Mouse (Mus musculus): ENCODE measurements around the gene Zfp36l2. TPM values are rescaled to one million over a fixed set of nuclear protein-coding genes. Genes with fewer than 3 reads are reported as not detected.

Gene Zfp36l2
- polyA plus RNA-seq, 1 experiment = 101 TPM

DNA sequence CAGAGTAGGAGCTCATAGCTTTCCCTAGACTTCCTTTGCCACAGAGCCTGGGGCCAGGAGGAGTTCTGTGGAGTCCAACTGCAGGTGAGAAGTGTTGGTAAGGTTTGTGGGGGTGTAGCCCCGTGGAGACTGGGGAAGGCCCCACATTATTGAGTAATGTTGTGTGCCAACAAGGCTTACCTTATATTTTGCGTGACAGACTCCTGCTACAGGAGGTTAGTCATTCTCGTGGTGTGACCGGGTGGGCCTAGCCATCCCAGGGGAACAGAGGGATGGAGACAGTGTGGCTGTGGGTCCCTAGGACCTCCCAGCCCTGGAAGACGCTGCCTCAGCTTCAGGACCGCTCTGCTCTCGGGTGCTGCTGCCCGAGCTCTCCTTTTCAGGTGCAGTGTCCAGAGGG, 23.6 kb downstream of the Zfp36l2 start:
- 93% methylated on average over 8 of the region's 8 CpGs for WGBS
- TF ChIP-seq POLR2A (IDR thresholded peaks at IDR 0.05; ENCODE audit: borderline replicate concordance, extremely low read depth, low read depth, low read length) = no peak
- TF ChIP-seq CTCF (IDR thresholded peaks at IDR 0.05; ENCODE audit: insufficient read depth, low read length) = no peak
- no peak overlapping the region for H3K4me3 ChIP-seq (replicated peaks; ENCODE audit: extremely low read depth, low read depth, low read length)
- peak; percentile 1 for DNase-seq
- peaks cover 12% of the 10 kb centered on the region for H3K4me1 ChIP-seq (ENCODE audit: control insufficient read depth, insufficient read depth, low read length)

DNA sequence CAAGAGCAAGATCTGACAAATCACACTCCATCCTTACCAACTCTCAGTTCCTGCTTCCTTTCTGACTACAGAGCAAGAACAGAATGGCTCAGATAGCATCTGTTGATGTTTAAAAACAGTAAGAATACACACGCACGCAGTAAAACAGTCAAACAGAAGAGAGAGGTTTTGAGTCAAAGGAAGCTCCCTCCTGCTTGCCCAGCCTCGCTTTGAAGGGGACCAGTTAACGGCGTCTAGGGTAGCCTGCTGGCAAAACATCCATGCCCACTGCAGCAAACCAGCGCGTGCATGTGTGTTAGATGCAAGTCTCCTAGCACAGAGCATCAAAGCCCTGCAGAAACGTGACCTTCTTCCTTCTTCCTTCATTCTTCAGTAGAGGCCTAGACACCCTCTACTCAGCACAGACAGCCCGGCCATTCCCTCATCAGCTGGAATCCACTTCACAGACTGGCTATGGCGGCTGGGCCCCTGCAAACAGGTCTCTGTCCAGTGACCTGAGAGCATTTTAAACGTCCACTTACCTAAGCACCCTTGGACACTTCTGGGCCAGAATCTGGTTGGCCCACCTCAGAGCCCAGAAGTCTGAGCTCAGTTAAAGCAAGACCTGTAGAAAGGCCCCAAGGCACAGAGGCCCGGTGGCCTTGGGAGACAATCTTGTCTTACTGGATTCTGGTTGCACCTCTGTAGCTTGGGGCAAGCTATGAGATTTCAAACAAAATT, 24.5 kb downstream of the Zfp36l2 start:
- TF ChIP-seq POLR2A (IDR thresholded peaks at IDR 0.05; ENCODE audit: borderline replicate concordance, extremely low read depth, low read depth, low read length) = no peak
- no peak for TF ChIP-seq CTCF (IDR thresholded peaks at IDR 0.05; ENCODE audit: insufficient read depth, low read length)
- 62% methylated on average over 12 of the region's 12 CpGs for WGBS
- no peak overlapping the region for H3K4me3 ChIP-seq (replicated peaks; ENCODE audit: extremely low read depth, low read depth, low read length)
- peaks cover 12% of the 10 kb centered on the region for H3K4me1 ChIP-seq (ENCODE audit: control insufficient read depth, insufficient read depth, low read length)
- peak; percentile 2 for DNase-seq

DNA sequence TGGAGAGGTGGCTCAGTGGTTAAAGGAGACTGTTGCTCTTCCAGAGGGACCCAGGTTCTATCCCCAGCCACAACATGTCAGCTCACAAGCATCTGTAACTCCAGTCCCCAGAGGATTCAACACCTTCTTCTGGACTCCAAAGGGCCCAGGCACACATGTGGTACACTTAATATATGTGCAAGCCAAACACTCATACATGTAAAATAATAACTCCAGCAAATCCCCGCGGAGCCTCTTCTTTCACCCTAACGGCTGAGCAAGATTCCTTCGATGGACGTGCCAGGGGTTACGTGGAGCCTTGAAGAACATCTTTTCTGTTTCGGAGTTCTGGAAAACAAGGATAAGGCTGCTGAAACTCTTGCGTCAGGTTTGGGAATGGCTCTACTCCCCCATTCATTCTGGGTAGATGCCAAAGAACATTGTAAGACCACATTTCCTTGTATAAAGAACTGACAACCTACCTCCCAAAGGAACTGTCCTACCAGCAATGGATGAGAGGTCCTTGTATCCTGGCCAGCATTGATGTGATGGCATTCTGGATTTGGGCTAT, 25.5 kb downstream of the Zfp36l2 start:
- TF ChIP-seq POLR2A (IDR thresholded peaks at IDR 0.05; ENCODE audit: borderline replicate concordance, extremely low read depth, low read depth, low read length) = no peak
- DNase-seq = no peak
- peaks cover 13% of the 10 kb centered on the region for H3K4me1 ChIP-seq (ENCODE audit: control insufficient read depth, insufficient read depth, low read length)

DNA sequence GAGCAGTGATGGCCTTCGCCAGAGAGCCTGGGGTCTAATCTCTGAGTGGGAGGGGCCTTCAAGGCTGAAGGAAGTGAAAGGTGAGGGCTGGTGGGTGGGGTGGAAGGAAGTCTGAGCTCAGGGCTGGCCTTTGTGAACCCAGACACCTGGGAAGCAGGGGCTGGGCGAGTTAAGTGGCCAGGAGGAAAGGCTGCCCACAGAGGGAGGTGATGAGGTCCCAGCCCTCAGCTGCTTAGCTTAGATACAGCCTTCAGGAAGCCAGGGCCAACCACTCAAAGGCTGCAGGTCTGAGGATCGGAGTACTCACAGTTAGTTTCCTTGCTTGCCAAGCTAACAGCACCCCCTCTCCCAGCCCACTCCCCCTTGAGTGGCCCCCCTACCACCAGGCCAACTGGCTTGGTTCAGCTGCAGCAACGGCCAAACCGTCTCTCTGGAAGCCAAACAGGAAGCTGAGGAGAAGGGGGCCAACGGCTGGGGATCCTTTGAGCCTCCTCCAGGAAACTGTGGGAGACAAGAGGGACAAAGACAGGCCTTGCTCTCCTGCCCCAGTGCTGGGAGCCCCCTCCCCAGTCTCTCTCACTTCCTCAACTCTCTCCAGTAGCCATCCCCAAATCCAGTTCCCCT, 26.4 kb downstream of the Zfp36l2 start:
- TF ChIP-seq POLR2A (IDR thresholded peaks at IDR 0.05; ENCODE audit: borderline replicate concordance, extremely low read depth, low read depth, low read length) = no peak
- H3K4me1 ChIP-seq (ENCODE audit: control insufficient read depth, insufficient read depth, low read length) = peaks cover 14% of the 10 kb centered on the region
- H3K4me3 ChIP-seq (replicated peaks; ENCODE audit: extremely low read depth, low read depth, low read length) = no peak overlapping the region
- DNase-seq = no peak
- 32% methylated on average over 6 of the region's 6 CpGs for whole genome bisulfite sequencing

More for the DNA sequence above, 25.5 kb downstream of the Zfp36l2 start:
- WGBS = 75% methylated on average over 8 of the region's 8 CpGs
- H3K4me3 ChIP-seq (replicated peaks; ENCODE audit: extremely low read depth, low read depth, low read length) = no peak overlapping the region

DNA sequence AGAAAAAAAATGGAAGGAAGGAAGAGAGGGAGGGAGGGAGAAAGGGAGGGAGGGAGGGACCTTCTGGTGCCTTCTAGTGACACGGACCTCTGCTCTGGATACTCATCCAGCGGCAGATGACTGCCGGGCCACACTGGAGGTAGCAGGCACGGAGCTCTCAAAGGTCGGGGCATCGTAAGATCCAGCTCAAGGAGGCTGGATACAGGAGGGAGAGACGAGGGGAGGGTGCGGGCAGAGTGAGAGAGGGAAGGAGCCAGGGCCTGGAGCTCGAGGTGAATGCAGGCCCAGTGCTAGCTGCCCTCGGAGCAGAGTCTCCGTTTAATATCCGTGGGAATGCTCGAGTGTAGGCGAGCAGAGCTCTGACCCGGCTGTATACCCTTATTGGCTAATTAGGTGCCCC, 28.9 kb downstream of the Zfp36l2 start:
- 87% methylated on average over 15 of the region's 15 CpGs for WGBS
- TF ChIP-seq CTCF (IDR thresholded peaks at IDR 0.05; ENCODE audit: insufficient read depth, low read length) (no peak), POLR2A (IDR thresholded peaks at IDR 0.05; ENCODE audit: borderline replicate concordance, extremely low read depth, low read depth, low read length) (no peak)
- Histone ChIP-seq H3K4me1 (ENCODE audit: control insufficient read depth, insufficient read depth, low read length) (peaks cover 17% of the 10 kb centered on the region), H3K4me3 (replicated peaks; ENCODE audit: extremely low read depth, low read depth, low read length) (no peak overlapping the region)
- DNase-seq = no peak

DNA sequence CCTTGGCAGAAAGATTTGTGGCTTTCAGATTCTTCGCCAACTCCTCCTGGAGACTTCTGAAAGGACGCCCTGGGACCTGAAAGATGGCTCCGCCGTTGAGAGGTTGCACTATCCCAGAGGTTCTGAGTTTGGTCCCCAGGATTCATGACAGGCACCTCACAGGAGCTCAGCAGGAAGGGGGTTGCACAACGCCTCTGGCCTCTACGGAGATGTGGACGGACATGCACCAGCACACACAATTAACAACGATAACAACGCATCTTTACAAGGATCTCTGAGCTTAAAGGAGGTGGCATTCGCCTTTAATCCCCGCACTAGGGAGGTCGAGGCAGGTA, 29.3 kb downstream of the Zfp36l2 start:
- H3K4me1 ChIP-seq (ENCODE audit: control insufficient read depth, insufficient read depth, low read length) = peaks cover 17% of the 10 kb centered on the region
- 84% methylated on average over 12 of the region's 12 CpGs for WGBS
- TF ChIP-seq POLR2A (IDR thresholded peaks at IDR 0.05; ENCODE audit: borderline replicate concordance, extremely low read depth, low read depth, low read length) (no peak), CTCF (IDR thresholded peaks at IDR 0.05; ENCODE audit: insufficient read depth, low read length) (no peak)
- no peak for DNase-seq
- no peak overlapping the region for H3K4me3 ChIP-seq (replicated peaks; ENCODE audit: extremely low read depth, low read depth, low read length)

DNA sequence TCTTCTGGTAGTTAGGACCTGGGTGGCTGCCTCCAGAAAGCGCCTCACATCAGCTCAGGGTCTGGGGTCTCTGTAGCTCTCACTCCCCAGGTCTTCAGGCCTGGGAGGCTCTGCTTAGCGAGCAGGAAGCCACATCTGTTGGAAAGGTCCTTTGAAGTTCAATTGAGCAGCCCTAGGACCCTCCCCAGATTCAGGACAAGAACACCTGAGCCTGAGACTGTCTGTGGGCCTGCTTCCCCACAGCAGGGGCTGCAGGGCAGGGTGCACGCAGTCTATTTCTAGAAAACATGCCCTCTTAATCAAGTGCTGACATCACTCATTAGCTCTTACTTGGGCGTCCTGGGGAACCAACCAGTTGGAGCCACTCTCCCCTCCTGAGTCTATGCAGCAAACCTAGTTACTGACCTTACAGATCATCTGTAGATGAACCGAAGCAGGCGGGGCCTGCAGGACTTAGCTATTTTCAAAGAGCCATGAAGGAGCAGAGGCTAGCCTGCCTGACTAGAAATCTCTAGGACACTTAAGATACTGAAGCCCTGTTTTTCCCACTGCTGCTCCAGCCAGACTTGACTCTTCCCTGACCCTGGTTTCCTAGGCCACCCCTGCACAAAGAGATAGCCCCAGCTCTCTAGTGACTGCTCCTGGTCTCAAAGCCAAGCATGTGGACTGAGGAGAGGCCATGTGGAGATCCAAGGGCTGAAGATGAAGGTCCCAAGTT, 29.8 kb downstream of the Zfp36l2 start:
- Histone ChIP-seq H3K4me3 (replicated peaks; ENCODE audit: extremely low read depth, low read depth, low read length) (no peak overlapping the region), H3K4me1 (ENCODE audit: control insufficient read depth, insufficient read depth, low read length) (peaks cover 15% of the 10 kb centered on the region)
- DNase-seq = no peak
- no peak for TF ChIP-seq POLR2A (IDR thresholded peaks at IDR 0.05; ENCODE audit: borderline replicate concordance, extremely low read depth, low read depth, low read length)
- TF ChIP-seq CTCF (IDR thresholded peaks at IDR 0.05; ENCODE audit: insufficient read depth, low read length) = no peak
- WGBS = 82% methylated on average over 6 of the region's 6 CpGs

DNA sequence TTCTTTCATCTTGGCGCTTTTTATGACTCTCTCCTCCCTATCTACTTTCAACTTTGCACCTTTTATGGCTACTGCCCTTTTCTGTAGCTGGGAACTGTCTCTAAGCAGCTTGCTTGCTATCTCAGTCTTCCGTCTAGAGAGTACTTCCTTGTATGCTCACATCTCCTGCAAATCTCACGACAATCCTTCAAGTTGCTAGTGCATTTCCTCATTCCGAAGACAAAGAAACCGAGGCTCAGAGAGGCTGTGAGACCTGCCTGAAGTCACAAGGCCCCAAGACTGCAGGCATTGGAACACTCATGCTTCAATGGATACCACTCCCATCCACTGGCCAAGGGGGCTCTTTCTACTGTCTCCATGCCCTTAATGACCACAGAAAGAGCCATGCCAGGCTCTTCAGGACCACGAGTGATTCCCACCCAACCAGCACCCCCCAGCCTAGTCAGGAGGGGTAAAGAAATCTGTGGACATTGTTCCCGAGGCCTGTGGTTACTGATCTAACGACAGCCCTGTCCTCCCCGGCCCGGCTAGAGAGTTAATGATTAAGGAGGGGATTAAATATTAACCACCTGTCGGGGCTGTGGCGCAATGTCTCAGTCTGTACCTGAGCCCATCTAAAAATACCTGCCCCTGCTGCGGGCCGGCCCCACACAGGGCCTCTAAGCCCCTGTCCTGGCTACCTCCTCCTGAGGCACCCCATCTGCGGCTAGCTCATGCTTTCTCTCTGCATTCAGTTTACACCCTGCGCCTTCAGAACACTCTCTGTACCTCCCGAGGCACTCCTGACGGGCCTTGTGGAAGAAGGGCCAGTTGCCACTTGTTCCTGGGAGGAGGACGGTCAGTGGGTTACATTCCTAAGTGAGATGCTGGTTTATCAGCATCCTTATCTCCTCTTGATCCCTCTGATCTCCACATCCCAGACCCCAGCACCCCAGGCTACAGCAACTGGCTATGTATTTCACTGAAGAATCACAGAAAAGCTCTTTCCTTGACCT, 30.7 kb downstream of the Zfp36l2 start:
- H3K4me1 ChIP-seq (ENCODE audit: control insufficient read depth, insufficient read depth, low read length) = peaks cover 11% of the 10 kb centered on the region
- WGBS = 60% methylated on average over 19 of the region's 19 CpGs
- no peak for DNase-seq

DNA sequence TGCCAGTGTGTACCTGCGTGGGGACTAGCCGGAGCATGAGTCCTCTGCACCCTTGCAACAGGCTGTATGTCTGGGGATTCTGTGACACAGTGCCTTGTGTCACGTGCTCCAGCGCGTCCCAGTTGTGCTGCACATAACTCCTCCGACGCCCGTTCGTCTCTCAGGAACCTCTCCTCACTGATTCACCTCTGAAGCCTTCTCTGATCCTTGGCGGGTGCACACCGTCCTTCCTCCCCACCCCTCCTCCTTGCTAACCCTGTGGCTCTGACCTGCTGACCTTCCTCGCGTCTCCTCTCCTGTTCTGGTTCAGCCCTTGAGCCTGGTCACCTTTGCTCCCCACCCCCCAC, 31.5 kb downstream of the Zfp36l2 start:
- WGBS = 64% methylated on average over 13 of the region's 13 CpGs
- no peak for DNase-seq
- TF ChIP-seq CTCF (IDR thresholded peaks at IDR 0.05; ENCODE audit: insufficient read depth, low read length) = no peak
- no peak for TF ChIP-seq POLR2A (IDR thresholded peaks at IDR 0.05; ENCODE audit: borderline replicate concordance, extremely low read depth, low read depth, low read length)
- H3K4me1 ChIP-seq (ENCODE audit: control insufficient read depth, insufficient read depth, low read length) = peaks cover 8% of the 10 kb centered on the region
- no peak overlapping the region for H3K4me3 ChIP-seq (replicated peaks; ENCODE audit: extremely low read depth, low read depth, low read length)

More for the DNA sequence above, 30.7 kb downstream of the Zfp36l2 start:
- TF ChIP-seq CTCF (IDR thresholded peaks at IDR 0.05; ENCODE audit: insufficient read depth, low read length) = no peak
- TF ChIP-seq POLR2A (IDR thresholded peaks at IDR 0.05; ENCODE audit: borderline replicate concordance, extremely low read depth, low read depth, low read length) = no peak
- H3K4me3 ChIP-seq (replicated peaks; ENCODE audit: extremely low read depth, low read depth, low read length) = no peak overlapping the region

Measured in lung, adult 2 months (tissue).